11 mouse cellular contexts compared by ENCODE assay signal in genomic region chr13:32492566-32492965, GRCm38 (mm10).
A peak's percentile ranks its signal among the peaks of the same experiment; 100 is the strongest.
DNase-seq lines count a peak whose midpoint lies in the region; ATAC-seq and TF ChIP-seq lines count a peak whose summit lies in the region.
"Had no signal": no experiment of that assay in that cellular context is flagged by ENCODE, and none has a peak within 500 bp of the region (broad histone marks: within the 10 kb centered on the region; RNA-seq: fewer than 3 reads in every experiment).

No protein-coding gene starts in this region.

- no peaks in the 10 kb centered on the region for H3K27me3 ChIP-seq in heart, adult 2 months (ENCODE audit: control insufficient read depth, insufficient read depth, low read length)
- H3K27me3 ChIP-seq in heart, embryonic 11.5 days (ENCODE audit: control insufficient read depth, insufficient read depth, low read length), result no peaks in the 10 kb centered on the region
- H3K27me3 ChIP-seq in liver, adult 2 months (ENCODE audit: control insufficient read depth, insufficient read depth, low read length), result no peaks in the 10 kb centered on the region
- H3K27me3 ChIP-seq in liver, embryonic 11.5 days (replicated peaks; ENCODE audit: control insufficient read depth, insufficient read depth, low read length), result no peaks in the 10 kb centered on the region
- H3K27me3 ChIP-seq: lung, embryonic 15.5 days had no signal

- no peaks in the 10 kb centered on the region for H3K9me3 ChIP-seq in heart, embryonic 11.5 days (replicated peaks; ENCODE audit: control insufficient read depth, low read length)
- H3K9me3 ChIP-seq in liver, embryonic 11.5 days (ENCODE audit: control insufficient read depth, low read length), result no peaks in the 10 kb centered on the region
- H3K9me3 ChIP-seq: lung, embryonic 15.5 days had no signal

- no peak for ATAC-seq in heart, embryonic 11.5 days (replicated peaks; ENCODE audit: insufficient number of reproducible peaks, low FRiP score, low TSS enrichment)
- no peak for ATAC-seq in liver, embryonic 11.5 days (replicated peaks; ENCODE audit: low FRiP score)
- ATAC-seq: CD4-positive, CD25-positive, alpha-beta regulatory T cell, adult 4 months had no signal

- TF ChIP-seq EP300 in heart, adult 2 months (IDR thresholded peaks at IDR 0.05; ENCODE audit: insufficient read depth, low read depth, low read length), result no peak

- no peak overlapping the region for H3K4me2 ChIP-seq in heart, embryonic 11.5 days
- H3K4me2 ChIP-seq in liver, embryonic 11.5 days, result no peak overlapping the region
- H3K4me2 ChIP-seq: lung, embryonic 15.5 days had no signal

- DNase-seq in heart, adult 2 months, result no peak
- DNase-seq in liver, adult 2 months (ENCODE audit: extremely low read depth, low read depth, low spot score), result peak; percentile 47
- DNase-seq in liver, embryonic 11.5 days (ENCODE audit: low spot score), result no peak
- peak; percentile 74 for DNase-seq in fat pad, adult 2 months (ENCODE audit: extremely low read depth, low read depth, low spot score)
- DNase-seq in lung, postnatal 36 days, result peak; percentile 67
- no peak for DNase-seq in embryo, embryonic 11 days
- no peak for DNase-seq in yolk sac, embryonic 10.5 days (ENCODE audit: low spot score)
- DNase-seq: cerebellum, adult 11-12 months had no signal

- H3K79me2 ChIP-seq in heart, adult 2 months (replicated peaks; ENCODE audit: control insufficient read depth, insufficient read depth, low read length), result no peaks in the 10 kb centered on the region
- no peaks in the 10 kb centered on the region for H3K79me2 ChIP-seq in liver, adult 2 months (ENCODE audit: control insufficient read depth, insufficient read depth, low read length)

- H3K4me3 ChIP-seq in heart, adult 2 months, result peak overlapping the region; percentile 0; the same call in 1 of the 2 replicates
- H3K4me3 ChIP-seq in heart, embryonic 11.5 days (ENCODE audit: low read depth, low read length), result no peak overlapping the region
- no peak overlapping the region for H3K4me3 ChIP-seq in liver, adult 2 months (ENCODE audit: insufficient read depth, low read depth, low read length)
- H3K4me3 ChIP-seq in liver, embryonic 11.5 days (ENCODE audit: low read depth, low read length), result no peak overlapping the region
- H3K4me3 ChIP-seq: lung, embryonic 15.5 days had no signal

- no peak for TF ChIP-seq CTCF in heart, adult 2 months (IDR thresholded peaks at IDR 0.05)
- TF ChIP-seq CTCF in liver, adult 2 months (IDR thresholded peaks at IDR 0.05; ENCODE audit: low read depth, low read length), result no peak

- WGBS in heart, adult 2 months, result 44% methylated on average over 7 of the region's 7 CpGs
- 58% methylated on average over 7 of the region's 7 CpGs for WGBS in heart, embryonic 11.5 days (ENCODE audit: insufficient replicate concordance)
- 57% methylated on average over 7 of the region's 7 CpGs for WGBS in liver, adult 2 months
- WGBS in liver, embryonic 11.5 days, result 71% methylated on average over 7 of the region's 7 CpGs

- H3K9ac ChIP-seq in heart, adult 2 months (ENCODE audit: low read depth, low read length), result peak overlapping the region; percentile 24; the same call in 1 of the 2 replicates
- H3K9ac ChIP-seq in heart, embryonic 11.5 days (ENCODE audit: low read depth, low read length), result no peak overlapping the region
- H3K9ac ChIP-seq in liver, adult 2 months (ENCODE audit: low read depth, low read length), result no peak overlapping the region
- H3K9ac ChIP-seq in liver, embryonic 11.5 days (ENCODE audit: low read depth, low read length), result no peak overlapping the region
- H3K9ac ChIP-seq: lung, embryonic 15.5 days had no signal

- TF ChIP-seq POLR2A in heart, adult 2 months (IDR thresholded peaks at IDR 0.05; ENCODE audit: insufficient read depth, low read depth, low read length), result no peak
- TF ChIP-seq POLR2A in liver, adult 2 months (IDR thresholded peaks at IDR 0.05; ENCODE audit: extremely low read depth, insufficient read depth, low read length), result no peak

- no peaks in the 10 kb centered on the region for H3K36me3 ChIP-seq in heart, adult 2 months (ENCODE audit: control insufficient read depth, insufficient read depth, low read length)
- H3K36me3 ChIP-seq in heart, embryonic 11.5 days (ENCODE audit: control insufficient read depth, insufficient read depth, low read length), result no peaks in the 10 kb centered on the region
- H3K36me3 ChIP-seq in liver, adult 2 months (ENCODE audit: control insufficient read depth, insufficient read depth, low read length), result no peaks in the 10 kb centered on the region
- H3K36me3 ChIP-seq in liver, embryonic 11.5 days (ENCODE audit: control insufficient read depth, insufficient read depth, low read length), result no peaks in the 10 kb centered on the region
- H3K36me3 ChIP-seq: lung, embryonic 15.5 days had no signal

- intact Hi-C loops in heart, adult 2 months (cut with DNase I), result loop anchor here (2.0 to 10.0 kb wide), 4 partner anchors 80 to 700 kb away; no protein-coding TSS in a partner anchor

- H3K4me1 ChIP-seq in heart, adult 2 months (ENCODE audit: control insufficient read depth, insufficient read depth, low read length), result peaks cover 1% of the 10 kb centered on the region; the same call in 1 of the 2 replicates
- peaks cover 10% of the 10 kb centered on the region; the same call in 1 of the 2 replicates for H3K4me1 ChIP-seq in heart, embryonic 11.5 days (ENCODE audit: control insufficient read depth, insufficient read depth, low read length)
- H3K4me1 ChIP-seq in liver, adult 2 months (ENCODE audit: control insufficient read depth, insufficient read depth, low read length), result peaks cover 10% of the 10 kb centered on the region
- no peaks in the 10 kb centered on the region; the same call in 1 of the 2 replicates for H3K4me1 ChIP-seq in liver, embryonic 11.5 days (replicated peaks; ENCODE audit: control insufficient read depth, insufficient read depth, low read length)

- peak overlapping the region; percentile 29 for H3K27ac ChIP-seq in heart, adult 2 months
- no peak overlapping the region for H3K27ac ChIP-seq in heart, embryonic 11.5 days (ENCODE audit: low read depth, low read length)
- no peak overlapping the region for H3K27ac ChIP-seq in liver, adult 2 months (replicated peaks; ENCODE audit: insufficient read depth, low read depth, low read length)
- H3K27ac ChIP-seq in liver, embryonic 11.5 days (ENCODE audit: low read depth, low read length), result no peak overlapping the region
- H3K27ac ChIP-seq: lung, embryonic 15.5 days had no signal

Comparison
In these comparisons a context has a peak if more than half of its experiments do, and no peak if none do; other contexts are left out.
1. DNase-seq: peak in liver, adult 2 months (single experiment), fat pad, adult 2 months (single experiment) and lung, postnatal 36 days (single experiment); none in heart, adult 2 months (0 of 2), liver, embryonic 11.5 days (single experiment), embryo, embryonic 11 days (single experiment) and yolk sac, embryonic 10.5 days (single experiment).